Mouse (Mus musculus): ENCODE data around the gene Ccdc155.

DNA sequence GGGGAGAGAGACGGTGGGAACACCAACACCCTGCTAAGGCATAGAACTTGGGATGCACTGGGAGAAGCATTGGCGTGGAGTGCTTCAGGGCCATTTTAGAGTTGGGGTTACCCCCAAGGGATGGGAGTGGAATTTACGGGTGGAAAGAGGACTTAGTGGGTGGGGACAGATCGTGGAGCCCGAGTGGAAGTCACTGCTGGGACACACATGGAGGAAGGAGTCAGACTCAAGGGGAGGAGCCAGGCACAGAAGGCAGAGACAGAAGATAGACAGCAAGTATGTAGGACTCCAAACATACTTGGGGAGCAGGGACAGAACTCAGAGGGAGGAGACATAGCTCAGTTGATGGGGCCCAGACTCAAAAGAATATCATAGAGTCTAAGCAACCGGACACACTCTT lies 42.1 kb downstream of the Ccdc155 start:
- TF ChIP-seq CEBPB (IDR thresholded peaks at IDR 0.05; ENCODE audit: low read depth) (no peak), CTCF (IDR thresholded peaks at IDR 0.05; ENCODE audit: control insufficient read depth, insufficient read depth, insufficient read length) (no peak), MAX (IDR thresholded peaks at IDR 0.05) (no peak)

Measured in C2C12 (cell line).